Mouse (Mus musculus) heart, postnatal 25 days (tissue): ENCODE results near the gene Gm47996. TPM values are rescaled to one million over a fixed set of nuclear protein-coding genes. Genes with fewer than 3 reads are reported as not detected.

ENCODE experiments used
- DNase-seq: peaks from one replicate; pipeline ENCODE4 v3.0.0; 2022; ENCODE audit warnings: low spot score
- intact Hi-C: fragments of 180-260 bp; cut with DNase I; formaldehyde crosslinking; loops from one replicate; pipeline ENCODE4 v1.15.1; 2025
- total RNA-seq, 2 experiments: library from RNA; stranded (reverse); gene quantifications; 2 replicates each; pipeline ENCODE4 v1.2.3; 2021

Gene Gm47996
- total RNA-seq, 2 experiments from 2014 or later: not detected

GRCm38 (mm10) chr1:151237780-151238179, 27.8 kb downstream of the Gm47996 start:
- intact Hi-C loops: loop anchor here (5.0 kb wide), 1 partner anchor 115 kb away; no protein-coding TSS in a partner anchor

GRCm38 (mm10) chr1:151243332-151243731, 33.4 kb downstream of the Gm47996 start:
- no peak for DNase-seq
- intact Hi-C loops: no loop called here

More at GRCm38 (mm10) chr1:151237780-151238179, 27.8 kb downstream of the Gm47996 start:
- DNase-seq: no peak

GRCm38 (mm10) chr1:151244013-151244412, 34.1 kb downstream of the Gm47996 start:
- intact Hi-C loops: no loop called here
- DNase-seq: no peak

GRCm38 (mm10) chr1:151244761-151245160, 34.8 kb downstream of the Gm47996 start:
- intact Hi-C loops: no loop called here
- DNase-seq: no peak

GRCm38 (mm10) chr1:151245165-151245564, 35.2 kb downstream of the Gm47996 start:
- no peak for DNase-seq
- intact Hi-C loops: no loop called here

GRCm38 (mm10) chr1:151245846-151246245, 35.9 kb downstream of the Gm47996 start:
- DNase-seq: no peak
- intact Hi-C loops: no loop called here

- intact Hi-C loops: no loop called here
- no peak for DNase-seq
Observed at GRCm38 (mm10) chr1:151250109-151250508, 40.2 kb downstream of the Gm47996 start.

GRCm38 (mm10) chr1:151250529-151251193, 40.7 kb downstream of the Gm47996 start:
- intact Hi-C loops: no loop called here
- DNase-seq: peak; percentile 62

- intact Hi-C loops: no loop called here
- DNase-seq: no peak
Observed at GRCm38 (mm10) chr1:151251194-151252010, 41.5 kb downstream of the Gm47996 start.

GRCm38 (mm10) chr1:151255422-151255821, 45.5 kb downstream of the Gm47996 start:
- intact Hi-C loops: no loop called here
- DNase-seq: no peak

GRCm38 (mm10) chr1:151258090-151258954, 48.4 kb downstream of the Gm47996 start:
- no peak for DNase-seq
- intact Hi-C loops: no loop called here

- no peak for DNase-seq
- intact Hi-C loops: no loop called here
Observed at GRCm38 (mm10) chr1:151259061-151259460, 49.1 kb downstream of the Gm47996 start.

Other genes starting within 250 kb of the Gm47996 start
- gene Hmcn1, start 216.7 kb upstream of the Gm47996 start, total RNA-seq: 10 to 100 TPM; 15.8 to 16.9 TPM
- gene Gm47985, start 27.6 kb upstream of the Gm47996 start, total RNA-seq: 1 to 10 TPM in 1 of 2 experiments, under 1 TPM in 1; 0.26 to 1.1 TPM
- gene Gm8947, start 17.8 kb upstream of the Gm47996 start, total RNA-seq: not detected
- gene Gm47995, start 11.7 kb upstream of the Gm47996 start, total RNA-seq: not detected
- not detected for gene 3110040M04Rik, start 6.0 kb upstream of the Gm47996 start, total RNA-seq
- gene Ivns1abp, start 134.3 kb downstream of the Gm47996 start, total RNA-seq: 100 to 1,000 TPM; 516 to 557 TPM
- gene Swt1, start 218.3 kb downstream of the Gm47996 start, total RNA-seq: 10 to 100 TPM in 1 of 2 experiments, 1 to 10 TPM in 1; 9.8 to 12.2 TPM
- gene Trmt1l, start 218.4 kb downstream of the Gm47996 start, total RNA-seq: 10 to 100 TPM; 21.4 to 22.2 TPM